Mouse (Mus musculus) CD4-positive, CD25-positive, alpha-beta regulatory T cell, adult 4 months (primary cell): ENCODE measurements around the gene Gabrb3. TPM values are rescaled to one million over a fixed set of nuclear protein-coding genes. Genes with fewer than 3 reads are reported as not detected.

Experiments
- ATAC-seq: one replicate; pipeline ENCODE4 v1.8.0; 2017
- polyA plus RNA-seq, 2 experiments: library from polyadenylated mRNA; unstranded; fragments of 100-300 nt; shearing (Covaris generic); gene quantifications; one replicate each; pipeline ENCODE4 v1.2.1; 2017

Gene Gabrb3
- polyA plus RNA-seq, 2 experiments from 2014 or later = not detected

DNA sequence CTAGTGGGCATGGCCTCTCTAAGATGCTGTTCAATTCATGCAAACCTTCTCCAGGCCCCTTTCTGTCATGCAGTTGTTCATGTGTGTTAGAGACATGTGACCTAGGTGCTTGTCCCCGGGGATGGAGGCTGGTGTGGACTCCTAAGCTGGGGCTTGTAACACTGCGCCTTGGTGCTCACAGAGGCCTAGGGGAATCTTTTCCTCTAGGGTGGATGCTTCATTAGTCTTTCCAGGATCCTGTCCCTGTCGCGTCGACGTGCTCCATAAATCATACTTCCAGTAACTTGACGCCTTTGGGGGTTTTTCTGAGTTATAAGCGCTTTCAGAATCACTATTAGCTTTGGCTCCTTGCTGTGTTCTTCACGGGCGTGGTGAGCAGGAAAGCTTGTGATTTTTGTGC, 113.2 kb downstream of the Gabrb3 start:
- ATAC-seq = no peak

DNA sequence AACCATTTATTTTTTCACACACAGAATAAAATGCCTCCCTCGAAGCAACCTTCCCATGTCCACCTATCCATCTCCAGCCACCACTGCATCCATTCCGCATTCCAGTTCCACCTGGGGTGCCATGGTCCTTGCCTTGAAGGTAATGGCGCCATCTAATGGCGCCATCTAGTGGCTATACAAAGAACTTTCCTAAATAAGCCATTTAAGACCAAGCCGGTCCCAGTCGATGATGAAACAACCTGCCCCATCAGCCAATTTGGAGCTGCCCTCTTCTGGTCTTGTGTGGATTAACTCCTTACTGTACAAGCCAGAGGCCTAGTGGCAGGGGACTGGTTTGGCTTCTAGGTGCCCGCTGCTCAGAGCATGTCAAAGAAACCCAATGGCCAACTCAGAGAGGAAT, 119.1 kb downstream of the Gabrb3 start:
- ATAC-seq = no peak

DNA sequence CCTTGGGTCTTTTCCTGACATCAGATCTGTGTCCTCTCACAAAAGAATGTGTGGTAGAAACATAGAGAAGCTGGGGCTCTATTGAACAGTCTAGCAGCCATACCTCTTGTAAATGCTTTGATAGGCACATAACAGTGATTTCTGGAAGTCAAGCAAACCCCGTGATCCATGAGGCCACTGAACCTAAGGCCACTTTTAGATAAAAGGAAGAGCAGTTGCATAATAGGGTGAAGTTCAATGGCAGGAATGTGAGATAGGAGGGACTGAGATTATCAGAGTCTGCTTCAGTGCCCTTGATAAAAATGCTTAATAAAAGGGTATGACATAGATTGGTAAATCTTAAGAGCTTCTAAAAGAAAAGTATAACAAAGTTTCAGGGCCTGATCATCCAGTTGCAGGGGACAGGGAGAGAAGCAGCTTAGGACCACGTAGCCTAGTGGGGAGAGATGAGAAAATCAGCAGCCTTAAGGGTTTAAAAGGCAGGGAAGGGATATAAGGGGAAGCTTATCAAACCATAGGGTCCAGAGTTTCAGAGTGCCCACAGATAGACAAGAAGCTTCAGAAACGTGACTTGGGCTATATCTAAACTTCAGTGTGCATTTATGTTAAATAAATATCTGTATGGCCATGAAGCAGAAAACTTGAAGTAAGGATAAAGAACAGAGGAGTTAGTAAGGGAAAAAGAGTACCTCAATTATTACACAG, 141.4 kb downstream of the Gabrb3 start:
- no peak for ATAC-seq

DNA sequence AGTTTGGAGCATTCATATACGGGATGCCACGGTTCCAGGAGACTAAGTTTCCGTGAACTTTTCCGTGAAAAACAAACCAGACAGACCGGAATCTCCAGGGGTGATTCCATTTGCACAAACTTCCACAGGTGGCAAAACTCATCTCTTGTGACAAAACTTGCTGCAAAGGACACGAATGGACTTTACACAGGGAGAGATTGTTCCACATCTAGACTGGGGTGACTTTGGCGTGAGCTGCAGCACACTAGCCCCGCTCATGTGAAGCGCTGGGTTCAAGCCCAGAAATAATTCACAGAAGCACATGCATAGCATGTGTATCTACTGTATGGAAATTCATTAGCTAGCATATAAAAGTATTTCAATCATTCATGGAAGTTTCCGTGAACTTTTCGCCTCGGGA, 144.9 kb downstream of the Gabrb3 start:
- ATAC-seq = no peak

DNA sequence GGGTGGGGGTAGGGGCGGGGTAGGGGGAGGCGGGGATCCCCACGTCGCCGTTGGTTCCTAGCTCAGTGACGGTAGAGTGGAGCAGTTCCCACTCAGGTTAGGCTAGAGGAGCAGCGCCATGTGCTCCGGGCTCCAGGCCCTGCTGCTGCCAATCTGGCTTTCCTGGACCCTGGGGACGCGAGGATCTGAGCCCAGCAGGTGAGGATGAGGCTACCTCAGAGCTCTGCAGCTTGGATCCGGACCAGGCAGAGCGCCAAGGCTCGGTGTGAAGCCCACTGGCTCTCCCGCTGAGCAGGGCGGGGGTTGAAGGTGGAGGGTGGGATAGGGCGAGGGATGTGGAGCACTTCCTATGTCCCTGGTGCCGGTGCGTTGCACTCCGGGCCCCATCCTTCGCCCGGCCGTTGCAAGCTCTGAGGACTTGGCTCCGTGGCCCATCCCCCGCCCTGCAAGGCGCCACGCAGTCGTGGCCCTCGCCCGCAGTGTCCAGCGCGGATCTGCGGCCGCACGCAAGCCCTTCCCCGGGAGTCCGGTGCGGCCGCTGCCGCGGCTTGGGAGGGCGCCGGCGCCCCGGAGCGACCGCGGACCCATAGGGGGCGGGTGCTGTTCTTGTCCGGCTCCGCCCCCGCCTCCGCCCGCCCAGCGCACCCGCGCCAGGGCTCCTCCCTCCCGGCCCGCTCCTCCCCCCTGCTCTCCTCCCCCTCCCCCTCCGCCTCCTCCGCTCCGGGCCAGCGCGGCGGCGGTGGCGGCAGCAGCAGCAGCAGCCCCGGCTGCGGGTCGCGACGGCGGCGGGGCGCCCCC, 171.2 kb downstream of the Gabrb3 start:
- ATAC-seq = no peak

DNA sequence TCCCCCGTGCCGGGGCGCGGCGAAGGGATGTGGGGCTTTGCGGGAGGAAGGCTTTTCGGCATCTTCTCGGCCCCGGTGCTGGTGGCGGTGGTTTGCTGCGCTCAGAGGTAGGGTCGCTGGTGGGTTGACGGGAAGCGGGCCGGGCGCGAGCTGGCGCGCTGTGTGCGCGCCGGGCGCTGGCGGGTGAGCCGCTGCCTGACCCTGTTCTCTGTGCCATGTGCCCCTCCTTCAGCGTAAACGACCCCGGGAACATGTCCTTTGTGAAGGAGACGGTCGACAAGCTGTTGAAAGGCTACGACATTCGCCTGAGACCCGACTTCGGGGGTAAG, 171.7 kb downstream of the Gabrb3 start:
- no peak for ATAC-seq

DNA sequence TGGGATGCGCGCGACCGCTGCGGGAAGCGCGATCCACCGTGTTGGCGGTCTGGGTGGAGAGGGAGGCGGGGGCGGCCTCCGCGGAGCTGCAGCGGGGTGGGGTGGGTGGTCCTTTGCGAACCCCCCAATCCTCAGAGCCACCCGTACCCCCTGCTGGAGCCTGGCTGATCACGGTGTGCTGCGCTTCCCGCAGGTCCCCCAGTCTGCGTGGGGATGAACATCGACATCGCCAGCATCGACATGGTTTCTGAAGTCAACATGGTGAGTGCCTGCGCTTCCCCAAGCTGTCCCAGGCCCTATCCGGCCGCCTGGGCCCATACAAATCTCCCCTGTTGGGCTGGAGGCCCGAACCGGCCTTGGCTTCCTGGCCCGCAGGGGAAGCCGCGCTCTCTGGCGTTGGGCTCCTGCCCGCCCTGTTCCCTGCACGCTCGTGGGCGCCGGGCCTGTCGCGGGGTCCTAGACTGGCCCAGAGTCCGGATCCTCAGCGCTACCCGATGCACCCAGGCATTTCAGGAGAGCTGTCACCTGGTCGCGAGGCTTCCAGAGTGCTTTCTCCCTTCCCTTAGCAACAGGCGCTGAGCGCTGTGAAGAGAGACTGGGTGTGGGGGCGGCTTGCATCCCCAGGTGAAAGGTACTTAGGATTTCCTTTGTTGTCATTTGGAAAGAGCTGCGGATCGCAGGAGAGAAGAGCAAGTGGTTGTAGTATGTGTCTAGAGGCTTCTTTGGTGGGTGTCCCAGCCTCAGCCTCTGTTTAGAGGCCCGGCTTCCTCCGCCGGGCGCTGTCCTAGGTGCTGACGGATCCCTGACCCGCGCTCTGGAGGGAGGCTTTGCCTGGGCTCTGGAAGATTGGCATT, 172.3 kb downstream of the Gabrb3 start:
- ATAC-seq = no peak

- no peak for ATAC-seq
These were observed 177.8 kb downstream of the Gabrb3 start for GRCm38 (mm10) chr7:57597341-57597740.

DNA sequence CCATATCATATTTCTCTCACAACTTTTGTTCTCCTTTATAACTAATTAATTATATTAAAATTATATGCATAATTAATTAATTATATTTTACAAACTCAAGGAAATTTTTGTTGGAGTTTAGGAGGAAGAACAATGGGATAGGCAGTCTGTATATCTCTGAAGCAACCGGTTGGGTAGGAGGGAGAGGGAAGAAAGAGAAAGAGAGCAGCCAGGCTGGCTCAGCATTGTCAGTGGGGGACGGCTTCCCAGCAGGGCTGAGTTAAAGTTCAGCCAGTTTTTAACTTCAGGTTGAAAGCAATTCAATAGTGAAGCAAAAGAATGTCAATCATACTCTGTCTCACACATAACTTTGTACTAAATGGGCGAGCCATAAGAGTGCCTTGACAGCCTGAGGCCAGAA, 199.2 kb downstream of the Gabrb3 start:
- ATAC-seq = no peak

DNA sequence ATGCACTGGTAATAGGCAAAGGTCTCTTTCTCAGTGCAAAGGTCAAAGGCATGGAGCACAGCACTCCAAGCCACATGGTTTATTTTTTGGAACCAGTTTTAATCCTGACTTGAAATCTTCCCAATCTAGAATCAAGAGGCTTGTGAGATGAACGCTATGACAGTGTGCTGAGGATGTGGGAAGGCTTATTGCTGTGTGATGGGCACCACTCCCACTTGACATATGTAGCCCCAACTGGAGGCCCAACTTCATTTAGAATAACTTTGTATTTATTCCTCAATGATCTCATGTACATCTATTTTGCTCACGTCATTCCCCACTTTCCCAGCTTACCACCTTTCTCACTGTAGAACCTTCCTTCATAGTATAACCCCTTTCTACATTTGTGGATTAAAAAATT, 200.5 kb downstream of the Gabrb3 start:
- ATAC-seq = no peak

DNA sequence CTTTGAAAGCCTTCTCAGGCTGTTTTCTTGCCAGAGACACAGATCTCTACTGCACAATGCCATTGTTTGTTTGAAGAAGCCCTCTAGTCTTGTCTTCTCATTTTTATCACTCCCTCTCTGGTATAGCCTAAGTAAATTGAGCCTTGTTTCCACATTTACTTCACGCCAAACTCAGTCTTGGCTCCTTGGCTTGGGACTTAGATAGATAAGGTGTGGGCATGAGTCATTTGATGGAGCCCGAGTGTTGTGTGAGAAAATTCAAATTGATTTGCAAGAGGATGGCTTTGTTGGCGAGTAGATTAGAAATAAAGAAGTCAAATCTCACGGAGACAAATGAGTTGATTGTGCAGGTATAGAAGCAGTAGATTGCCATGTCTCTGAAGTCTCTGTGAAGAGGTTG, 204.2 kb downstream of the Gabrb3 start:
- ATAC-seq = no peak

- ATAC-seq = no peak
These were observed 215.5 kb downstream of the Gabrb3 start for GRCm38 (mm10) chr7:57635026-57635425.

DNA sequence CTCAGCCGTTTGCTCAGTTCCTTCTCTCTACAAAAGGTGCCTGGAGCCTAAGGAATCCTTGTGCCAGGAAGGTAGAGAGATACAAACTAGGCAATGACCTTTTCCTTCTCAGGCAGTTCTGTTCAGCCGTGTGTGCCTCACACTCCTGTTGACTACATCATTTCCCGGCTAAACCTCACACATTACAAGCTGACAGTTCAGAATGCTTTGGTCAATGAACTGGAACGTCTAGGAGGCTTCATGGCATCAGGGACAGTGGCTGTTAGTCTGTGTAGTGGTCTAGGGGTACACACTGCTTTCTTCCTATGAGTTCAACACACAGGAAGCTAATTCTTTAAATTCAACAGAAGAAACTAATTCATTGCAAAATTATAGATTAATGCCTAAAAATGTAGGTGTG, 216.2 kb downstream of the Gabrb3 start:
- no peak for ATAC-seq

GRCm38 (mm10) chr7:57640796-57641195, 221.3 kb downstream of the Gabrb3 start:
- ATAC-seq = no peak

DNA sequence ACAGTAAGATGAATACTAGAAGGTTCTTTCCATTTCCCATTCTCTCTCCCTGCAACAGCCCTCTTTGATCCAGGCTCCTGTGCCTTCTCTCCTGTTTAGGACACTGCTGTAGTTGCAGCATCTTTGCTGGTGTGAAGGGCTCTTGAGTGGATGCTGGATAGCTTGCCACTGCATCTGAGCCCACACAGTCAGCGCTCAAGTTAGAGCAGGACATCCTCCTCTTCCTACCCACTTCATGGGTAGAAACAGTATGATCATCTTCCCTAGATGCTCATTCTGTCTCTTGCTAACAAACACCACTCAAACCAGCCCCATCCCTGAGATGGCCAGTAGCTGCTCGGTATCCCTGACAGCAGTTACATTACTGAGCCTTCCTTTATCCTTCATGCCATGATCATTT, 227.9 kb downstream of the Gabrb3 start:
- ATAC-seq = no peak

DNA sequence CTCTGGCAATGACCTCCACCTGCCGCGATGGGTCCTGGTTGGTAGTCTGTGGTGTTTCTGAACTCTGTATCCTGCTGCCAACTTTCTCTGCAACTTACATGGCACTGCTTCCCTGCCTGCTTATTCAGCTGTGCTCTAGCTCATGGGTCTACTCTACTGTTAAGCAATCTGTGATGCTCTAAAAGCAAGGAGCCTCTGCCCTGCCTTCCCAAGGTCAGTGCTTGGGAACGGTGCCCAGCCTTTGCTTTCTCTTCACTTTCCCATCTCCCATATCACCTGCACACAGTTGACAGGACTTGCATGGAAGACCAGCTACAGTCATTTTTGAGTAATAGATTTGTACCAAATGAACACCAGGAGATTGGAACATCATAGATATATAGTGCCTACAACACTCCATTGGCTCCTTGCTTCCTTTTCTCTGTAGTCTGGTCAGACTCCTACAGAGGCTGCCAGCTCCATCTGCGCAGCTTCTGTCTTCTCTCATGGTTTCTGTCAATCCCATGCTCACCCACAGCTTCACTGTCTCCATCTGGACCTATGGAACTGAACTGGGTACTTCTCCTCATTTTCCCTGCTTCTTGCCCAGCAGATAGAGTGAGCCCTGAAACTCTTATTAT, 228.8 kb downstream of the Gabrb3 start:
- no peak for ATAC-seq

- ATAC-seq = no peak
These were observed 257.9 kb downstream of the Gabrb3 start for GRCm38 (mm10) chr7:57677352-57677751.

- ATAC-seq = no peak
These were observed 270.3 kb downstream of the Gabrb3 start for GRCm38 (mm10) chr7:57689836-57690235.

DNA sequence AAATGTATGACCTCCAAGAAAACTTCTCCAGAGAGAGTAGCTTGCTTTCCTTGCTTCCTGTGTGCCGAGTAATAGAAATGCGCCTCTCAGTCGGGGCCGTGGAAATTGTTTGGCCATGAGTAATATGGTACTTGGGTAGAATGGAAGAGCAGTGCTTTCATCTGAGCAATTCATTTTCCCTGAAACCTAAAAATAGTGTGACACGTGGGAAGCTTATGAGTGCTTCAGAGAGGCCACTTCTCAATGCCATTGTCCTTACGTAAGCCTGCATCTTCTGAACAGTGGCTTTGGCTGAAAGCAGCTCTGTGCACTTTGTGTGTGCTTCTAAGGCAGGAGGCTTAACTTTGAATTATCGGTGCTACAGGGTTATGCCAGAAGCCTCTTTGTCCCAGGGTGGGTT, 280.9 kb downstream of the Gabrb3 start:
- no peak for ATAC-seq

- no peak for ATAC-seq
These were observed 281.6 kb downstream of the Gabrb3 start for GRCm38 (mm10) chr7:57701046-57701445.

DNA sequence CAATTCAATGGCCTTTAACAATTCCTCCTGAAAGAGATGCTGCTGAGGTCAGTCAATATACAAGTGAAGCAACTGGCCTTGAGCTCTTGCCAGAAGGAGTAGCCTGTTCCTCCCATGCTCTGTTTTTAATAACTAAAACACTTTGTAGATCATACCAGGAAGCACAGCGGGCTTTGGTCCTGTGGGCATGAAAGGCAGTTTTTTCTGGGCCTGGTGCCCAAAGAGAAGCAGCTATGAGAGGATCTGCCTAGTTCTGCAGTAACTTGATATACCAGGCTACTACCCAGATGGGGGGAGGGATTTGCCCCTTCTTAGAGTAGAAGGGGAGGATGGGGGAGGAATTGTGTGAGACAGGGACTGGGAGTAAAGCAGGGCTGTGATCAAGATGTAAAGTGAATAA, 284.1 kb downstream of the Gabrb3 start:
- no peak for ATAC-seq

GRCm38 (mm10) chr7:57706092-57706491, 286.6 kb downstream of the Gabrb3 start:
- no peak for ATAC-seq
